Mouse (Mus musculus): Measurements from ENCODE around the gene Glod4. TPM values are rescaled to one million over a fixed set of nuclear protein-coding genes. Genes with fewer than 3 reads are reported as not detected.

Glod4 gene
- total RNA-seq, 4 experiments from 2014 or later, result 22.0 to 24.5 (median 22.7) TPM

DNA sequence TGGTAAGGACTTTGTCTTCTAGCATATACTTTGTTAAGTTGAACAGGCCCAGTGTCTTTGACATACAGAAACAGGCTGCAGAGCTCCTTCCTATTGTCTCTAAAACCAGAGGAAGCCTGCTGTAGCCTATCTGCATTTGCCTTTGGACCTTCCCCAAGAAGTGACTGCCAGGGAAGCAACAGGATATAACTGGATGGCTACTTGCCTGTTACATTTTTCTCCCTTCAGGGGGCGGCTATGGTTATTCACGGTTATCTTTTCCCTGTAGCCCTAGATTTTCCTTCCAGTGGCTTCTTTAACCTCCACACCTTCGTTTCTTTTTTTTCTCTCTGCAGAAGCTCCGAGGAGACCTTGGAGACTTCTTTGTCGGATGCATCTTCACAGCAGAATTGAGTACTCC, 36.7 kb downstream of the Glod4 start:
- no peak for DNase-seq (ENCODE audit: low spot score in 2 of 2)

DNA sequence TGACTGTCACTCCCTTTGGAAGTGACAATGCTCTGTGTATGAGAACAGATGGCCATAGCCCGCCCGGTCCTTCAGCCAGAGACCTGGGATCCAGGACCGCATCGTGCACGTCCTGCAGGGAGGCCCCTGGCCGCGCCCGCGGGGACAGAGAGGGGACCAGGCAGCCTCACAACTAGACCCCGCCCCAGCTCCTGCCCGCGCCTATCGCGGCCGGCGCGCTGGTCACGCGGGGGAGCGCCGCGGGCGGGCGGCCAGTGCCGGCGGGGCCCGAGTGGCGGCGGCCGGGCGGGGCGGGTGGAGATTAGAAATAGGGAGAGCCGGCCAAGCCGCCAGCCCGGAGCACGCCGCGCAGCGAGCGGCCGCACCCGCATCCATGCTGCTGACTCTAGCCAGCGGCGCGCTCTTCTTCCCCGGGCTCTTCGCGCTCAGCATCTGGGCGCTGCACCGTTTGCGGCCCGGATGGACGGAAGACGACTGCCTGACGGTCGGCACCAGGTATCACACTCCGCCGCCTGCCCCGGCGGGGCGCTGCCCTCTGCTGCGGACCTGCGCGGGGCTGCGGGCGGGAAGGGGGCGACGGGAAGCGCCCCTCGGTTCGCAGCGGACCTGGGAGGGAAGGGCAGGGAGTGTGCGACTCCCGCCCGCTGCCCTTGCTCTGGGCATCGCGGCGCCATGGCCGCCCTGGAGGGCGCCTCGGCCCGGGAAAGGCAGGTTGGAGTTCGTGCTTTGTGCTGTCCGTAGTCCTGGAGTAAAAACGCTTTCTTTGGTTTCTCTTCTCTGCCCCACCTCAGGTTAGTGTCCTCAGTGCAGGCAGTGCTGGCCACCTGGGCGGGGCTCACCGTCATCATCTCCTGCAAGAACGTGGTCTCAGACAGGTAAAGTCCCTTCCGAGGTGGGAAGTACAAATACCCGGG, 41.5 kb downstream of the Glod4 start:
- DNase-seq (ENCODE audit: low spot score in 2 of 2), result peak; percentile 84 to 86

DNA sequence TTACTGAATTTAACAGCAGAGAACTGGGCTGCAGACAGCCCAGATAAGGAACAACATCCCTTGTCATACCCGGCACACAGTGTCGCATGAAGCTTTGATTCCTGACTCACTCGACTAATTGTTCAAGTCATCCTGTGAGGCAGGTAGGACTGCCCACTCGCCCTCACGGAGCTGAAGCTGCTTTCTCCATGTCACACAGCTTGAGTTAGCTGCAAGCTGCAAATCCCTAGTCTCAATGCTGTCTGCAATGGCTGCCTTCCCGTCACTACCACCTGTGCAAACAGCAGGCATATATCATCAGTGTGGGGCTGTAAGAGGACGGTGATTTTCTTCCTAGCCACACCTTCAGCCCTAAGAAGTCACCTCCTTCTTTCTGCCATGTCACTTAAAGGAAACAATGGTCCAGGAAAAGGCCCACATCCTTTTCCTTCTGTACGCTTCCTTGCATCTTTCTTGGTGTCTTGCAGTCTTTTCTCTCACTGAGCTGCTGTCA, 46.5 kb downstream of the Glod4 start:
- no peak for DNase-seq (ENCODE audit: low spot score in 2 of 2)

DNA sequence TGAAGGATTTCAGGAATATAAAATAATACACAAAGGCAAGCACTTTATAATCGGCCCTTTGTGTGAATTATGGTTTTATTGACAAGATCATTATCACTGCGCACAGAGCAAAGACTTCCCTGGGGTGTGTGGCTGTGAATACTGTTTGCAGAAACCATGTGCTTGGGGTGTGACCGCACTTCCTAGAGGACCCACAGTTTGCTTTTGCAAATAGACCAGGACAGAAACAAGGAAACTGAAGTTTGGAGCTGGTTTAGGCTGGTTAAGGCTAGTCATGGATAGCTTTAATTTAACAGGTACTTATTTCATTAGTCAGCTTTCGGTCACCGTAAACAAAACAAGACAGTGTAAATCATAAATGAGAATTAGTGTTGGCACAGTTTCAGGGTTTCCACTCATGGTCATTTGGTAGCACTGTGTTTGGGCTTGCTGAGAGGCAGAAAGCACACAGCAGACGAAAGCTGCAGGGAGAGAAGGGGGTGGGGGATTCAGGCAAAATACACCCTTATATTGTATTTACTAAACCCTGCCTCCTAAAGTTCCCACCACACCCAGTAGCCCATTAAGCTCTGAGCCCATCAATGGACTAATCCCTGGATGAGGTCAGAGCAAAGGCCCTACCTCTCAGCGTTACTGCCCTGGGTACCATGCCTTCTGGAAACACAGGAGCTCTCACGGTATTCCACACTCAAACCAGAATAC, 47.1 kb downstream of the Glod4 start:
- no peak for DNase-seq (ENCODE audit: low spot score in 2 of 2)

DNA sequence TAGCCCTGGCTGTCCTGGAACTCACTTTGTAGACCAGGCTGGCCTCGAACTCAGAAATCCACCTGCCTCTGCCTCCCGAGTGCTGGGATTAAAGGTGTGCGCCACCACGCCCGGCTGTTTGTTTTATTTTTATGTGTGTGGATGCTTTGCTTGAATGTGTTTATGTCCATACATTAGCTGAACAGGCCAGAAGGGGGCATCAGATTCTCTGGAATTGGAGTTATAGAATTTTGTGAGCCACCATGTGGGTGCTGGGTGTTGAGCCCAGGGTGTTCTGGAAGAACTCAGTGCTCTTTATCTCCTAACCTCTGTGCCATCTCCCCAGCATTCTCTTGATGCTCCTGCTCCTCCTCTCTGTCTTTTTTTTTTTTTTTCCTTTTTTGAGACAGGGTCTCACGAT, 56.6 kb downstream of the Glod4 start:
- no peak for DNase-seq (ENCODE audit: low spot score in 2 of 2)

DNA sequence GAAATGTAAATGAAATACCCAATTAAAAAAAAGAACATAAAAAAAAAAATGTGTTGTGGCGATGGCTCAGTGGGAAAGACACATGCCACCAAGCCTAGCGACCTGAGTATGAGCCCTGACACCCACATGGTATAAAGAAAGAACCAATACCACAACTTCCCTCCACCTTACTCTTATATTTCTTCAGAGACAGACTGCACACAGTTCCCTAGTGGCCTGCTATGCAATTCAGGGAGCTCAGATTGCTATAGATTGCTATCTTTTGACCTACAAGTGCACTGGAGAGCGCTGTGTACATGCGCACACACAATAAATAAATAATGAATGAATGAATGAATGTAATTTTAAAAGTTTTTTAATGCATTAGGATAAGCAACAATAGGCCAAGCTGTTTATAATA, 59.8 kb downstream of the Glod4 start:
- DNase-seq (ENCODE audit: low spot score in 2 of 2), result no peak

DNA sequence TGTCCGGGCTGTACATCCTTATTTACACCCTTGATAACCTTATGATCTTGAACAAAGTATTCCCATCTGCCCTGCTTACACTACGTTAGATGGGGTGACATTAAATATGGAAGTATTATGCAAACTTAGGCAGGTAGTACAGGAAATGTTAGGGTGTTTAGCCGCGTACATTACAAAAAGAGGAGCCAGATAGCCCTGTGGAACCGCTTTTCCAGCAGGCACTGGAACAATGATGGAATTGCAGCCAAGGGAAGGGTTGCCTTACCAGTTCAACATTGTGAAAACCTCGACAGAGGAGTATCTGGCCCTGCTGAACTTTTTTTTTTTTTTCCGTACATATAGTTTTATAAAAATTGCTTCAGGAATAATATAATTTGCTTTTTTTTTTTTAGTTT, 63.4 kb downstream of the Glod4 start:
- no peak for DNase-seq (ENCODE audit: low spot score in 2 of 2)

DNA sequence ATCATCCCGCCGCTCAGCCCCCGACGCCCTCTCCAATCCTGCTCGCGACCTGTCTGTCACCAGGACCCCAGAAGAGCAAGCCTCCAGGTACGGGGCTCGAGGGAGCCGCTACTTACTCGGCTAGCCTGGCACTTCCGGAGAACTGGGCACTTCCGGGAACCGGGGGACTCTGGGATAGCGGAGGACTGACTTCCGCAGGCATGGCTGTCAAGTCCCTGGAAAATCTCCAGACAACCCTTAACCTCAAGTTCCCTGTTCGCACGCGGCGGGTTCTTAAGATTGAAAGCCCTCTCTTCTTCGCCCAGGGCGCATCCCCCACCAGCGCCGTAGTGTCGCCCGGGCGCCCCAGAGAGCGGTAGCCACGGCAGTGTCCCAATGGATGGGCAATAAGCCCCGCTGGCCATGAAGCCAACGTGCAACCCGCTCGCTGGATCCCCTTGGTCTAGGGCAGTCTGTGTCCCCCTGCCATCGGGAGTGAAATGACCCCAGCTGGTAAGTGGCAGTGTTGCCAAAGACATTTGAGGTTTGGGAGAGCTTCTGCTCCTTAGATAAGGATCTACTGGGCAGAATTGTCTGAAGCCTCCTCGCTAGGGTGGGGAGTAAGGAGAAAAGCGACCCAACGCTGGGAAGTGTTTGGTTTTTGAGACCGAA, 63.9 kb downstream of the Glod4 start, which contains the start of the genes Vps53 and Fam57a:
Gene Vps53, minus strand, starts transcription at position 153 of the 651 bp plus-strand sequence.
Gene Fam57a, plus strand, starts transcription at position 177 of the 651 bp plus-strand sequence.
- peak; percentile 79 to 83 for DNase-seq (ENCODE audit: low spot score in 2 of 2)

DNA sequence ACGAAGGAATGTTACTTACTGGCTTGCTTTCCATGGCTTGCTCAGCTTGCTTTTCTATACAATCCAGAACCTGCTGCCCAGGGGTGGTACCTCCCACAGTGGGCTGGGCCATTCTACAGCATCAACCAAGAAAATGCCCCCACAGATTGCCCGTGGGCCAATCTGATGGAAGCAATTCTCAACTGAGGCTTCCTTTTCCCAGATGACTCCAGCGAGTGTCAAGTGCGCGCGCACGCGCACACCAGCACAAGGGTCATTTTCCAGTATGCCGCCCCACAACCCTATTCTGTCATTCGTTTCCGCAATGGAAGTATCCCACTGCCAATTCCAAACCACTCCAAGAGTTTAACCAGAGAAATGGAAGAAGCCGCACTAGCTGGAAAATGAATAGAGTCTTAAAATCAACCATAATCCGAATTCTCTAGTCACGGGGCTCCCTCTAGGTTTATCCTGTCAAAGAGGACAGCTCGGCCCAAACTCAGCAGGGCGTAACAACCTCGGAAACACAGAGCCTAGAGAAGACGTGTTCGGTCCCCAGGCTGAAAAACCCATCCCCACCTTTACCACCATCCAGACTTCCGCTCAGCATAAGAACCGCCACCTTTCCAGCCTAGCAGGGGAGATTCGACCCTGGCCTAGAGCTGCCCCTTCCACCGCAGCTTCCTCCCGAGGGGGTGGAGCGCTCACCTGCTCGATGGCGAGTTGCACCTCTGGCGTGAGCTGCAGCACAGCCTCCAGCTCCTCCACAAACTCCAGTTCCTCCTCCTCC, 64.6 kb downstream of the Glod4 start:
- DNase-seq (ENCODE audit: low spot score in 2 of 2), result peak in 1 of 2 experiments; percentile 8

DNA sequence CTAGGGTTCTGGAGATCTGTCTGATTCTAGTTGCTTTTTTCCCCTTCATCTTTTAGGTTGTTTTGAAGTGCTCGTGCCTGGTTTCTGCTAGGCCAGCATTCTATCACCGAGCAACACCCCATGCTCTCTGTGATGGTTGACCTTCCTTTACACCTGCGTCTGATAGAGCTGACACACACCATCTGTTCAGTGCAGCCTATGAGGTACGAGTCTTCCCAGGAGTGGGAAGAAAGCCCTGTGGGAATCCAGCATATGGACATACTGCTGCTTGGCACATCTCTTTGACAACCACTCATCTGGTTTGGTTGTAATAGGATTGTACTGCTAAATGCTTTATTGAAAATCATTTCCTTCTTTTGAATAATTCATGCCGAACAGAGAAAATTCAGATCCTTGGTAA, 73.3 kb downstream of the Glod4 start:
- no peak for DNase-seq (ENCODE audit: low spot score in 2 of 2)

DNA sequence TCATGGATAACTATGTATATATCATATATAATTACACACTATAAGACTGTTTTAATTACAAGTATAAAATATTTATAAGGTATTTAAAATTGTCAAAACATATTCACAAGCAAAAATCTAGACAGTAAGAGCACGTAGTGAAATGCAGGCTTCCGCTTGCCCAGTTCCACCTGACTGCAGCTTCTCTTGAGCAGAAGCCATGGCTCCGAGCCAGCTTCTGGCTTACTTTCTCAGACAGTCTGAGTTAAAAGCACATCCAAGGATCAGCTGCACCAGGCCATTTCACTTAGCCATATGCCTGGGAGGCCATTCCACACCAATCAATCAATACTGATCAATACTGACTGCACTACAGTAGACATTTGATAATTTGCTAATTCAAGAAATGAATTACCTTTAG, 74.5 kb downstream of the Glod4 start:
- no peak for DNase-seq (ENCODE audit: low spot score in 2 of 2)

DNA sequence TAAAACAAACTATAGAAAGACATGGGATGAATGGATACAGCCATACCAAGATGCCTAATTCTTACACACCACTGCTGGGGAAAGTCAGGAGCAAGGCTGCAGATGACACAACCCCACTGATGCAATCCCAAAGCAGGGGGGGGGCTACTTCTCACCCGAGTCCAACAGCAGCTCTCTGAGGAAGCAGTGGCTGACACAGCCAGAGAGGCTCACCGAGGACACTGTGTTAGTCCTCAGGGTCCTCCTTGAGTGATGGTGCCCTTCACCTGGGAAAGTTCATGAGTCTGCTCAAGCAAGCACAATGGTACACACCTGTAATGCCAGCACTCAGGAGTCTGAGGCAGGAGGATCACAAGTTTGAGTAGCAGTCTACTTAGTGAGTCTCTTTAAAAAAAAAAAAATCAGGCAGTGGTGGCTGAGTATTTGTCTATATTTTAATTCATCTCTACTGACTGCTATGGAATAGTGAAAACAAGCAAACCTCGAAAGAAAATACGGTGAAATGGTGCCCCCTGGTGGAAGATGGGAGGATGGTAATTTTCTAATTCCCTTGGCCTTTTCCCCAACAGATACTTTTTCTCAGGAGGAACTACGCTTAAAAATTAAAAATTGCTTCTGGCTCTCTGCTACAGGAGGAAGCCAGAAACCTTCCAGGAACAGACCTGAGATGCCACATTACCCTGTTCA, 76.3 kb downstream of the Glod4 start:
- peak; percentile 20 to 23 for DNase-seq (ENCODE audit: low spot score in 2 of 2)

DNA sequence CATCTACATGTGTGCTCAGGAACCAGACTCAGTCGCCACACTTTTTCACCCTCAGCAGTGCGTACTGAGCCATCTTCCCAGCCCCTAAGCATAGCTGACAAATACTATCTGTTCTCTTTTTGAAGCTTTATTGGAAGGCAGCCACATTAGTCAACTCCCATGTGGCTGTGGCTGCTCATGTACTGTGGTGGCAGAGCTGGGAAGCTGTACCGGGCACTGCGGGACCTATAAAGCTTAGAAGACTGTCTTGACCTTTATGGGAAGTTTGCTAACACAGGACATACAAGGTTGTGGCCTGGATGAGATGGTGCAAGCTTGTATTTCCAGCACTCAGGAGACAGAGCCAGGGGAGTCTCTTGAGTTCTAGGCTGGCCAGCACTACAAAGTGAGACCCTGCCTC, 76.9 kb downstream of the Glod4 start:
- DNase-seq (ENCODE audit: low spot score in 2 of 2), result no peak

DNA sequence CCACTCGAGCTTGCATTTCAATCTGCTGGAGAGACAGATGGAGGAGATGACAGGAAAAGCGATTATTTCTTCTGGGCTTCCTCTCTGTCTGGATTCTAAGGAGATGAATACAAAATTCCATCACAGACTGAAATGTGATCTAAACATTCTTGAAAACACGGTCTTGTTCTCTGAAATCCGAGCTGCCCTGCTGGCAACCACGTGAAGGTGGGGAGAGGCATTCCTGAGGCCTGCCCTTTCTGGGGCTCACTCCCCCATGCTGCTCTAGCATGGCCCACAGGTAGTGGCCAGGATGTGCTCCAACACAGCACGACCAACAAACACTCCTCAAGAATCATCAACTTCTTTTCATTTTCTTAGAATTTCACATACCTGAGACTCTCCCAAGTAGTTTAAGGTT, 83.3 kb downstream of the Glod4 start:
- no peak for DNase-seq (ENCODE audit: low spot score in 2 of 2)

DNA sequence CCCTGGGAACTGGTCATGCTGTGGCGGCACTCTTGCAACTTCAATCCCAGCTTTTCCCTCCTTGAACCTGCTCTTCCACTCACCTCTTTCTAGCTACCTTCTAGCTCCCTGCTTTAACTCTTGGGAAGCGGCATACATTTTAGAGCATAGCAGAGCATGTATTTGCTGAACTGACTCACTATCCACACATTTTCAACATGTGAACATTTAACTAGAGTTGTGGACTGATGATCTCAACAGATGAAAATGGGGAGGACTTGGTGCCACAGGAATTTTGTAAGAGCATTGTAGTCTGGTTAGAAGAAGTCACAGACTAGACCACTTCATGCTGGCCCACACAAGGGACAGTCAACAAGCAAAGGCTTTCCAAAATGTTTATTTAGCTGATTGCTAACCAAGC, 85.2 kb downstream of the Glod4 start:
- DNase-seq (ENCODE audit: low spot score in 2 of 2), result no peak

DNA sequence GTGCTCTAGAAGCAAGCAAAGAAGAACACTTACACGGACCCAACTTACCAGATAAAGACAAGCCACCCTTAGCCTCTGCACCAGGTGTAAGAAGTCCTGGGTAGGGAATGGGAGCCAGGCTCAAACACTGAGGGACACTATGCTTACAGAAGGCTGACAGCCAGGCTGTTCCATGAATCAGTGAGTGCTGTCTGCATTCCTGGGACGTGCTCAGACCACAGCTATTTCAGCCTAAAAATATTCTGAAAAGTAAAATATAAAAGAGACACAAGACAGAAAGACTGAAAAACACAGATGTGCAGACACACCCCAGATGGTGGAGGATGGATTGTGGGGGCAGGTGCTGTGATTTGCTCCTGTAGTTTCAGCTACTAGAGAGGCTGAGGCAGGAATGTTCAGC, 88.7 kb downstream of the Glod4 start:
- no peak for DNase-seq (ENCODE audit: low spot score in 2 of 2)

DNA sequence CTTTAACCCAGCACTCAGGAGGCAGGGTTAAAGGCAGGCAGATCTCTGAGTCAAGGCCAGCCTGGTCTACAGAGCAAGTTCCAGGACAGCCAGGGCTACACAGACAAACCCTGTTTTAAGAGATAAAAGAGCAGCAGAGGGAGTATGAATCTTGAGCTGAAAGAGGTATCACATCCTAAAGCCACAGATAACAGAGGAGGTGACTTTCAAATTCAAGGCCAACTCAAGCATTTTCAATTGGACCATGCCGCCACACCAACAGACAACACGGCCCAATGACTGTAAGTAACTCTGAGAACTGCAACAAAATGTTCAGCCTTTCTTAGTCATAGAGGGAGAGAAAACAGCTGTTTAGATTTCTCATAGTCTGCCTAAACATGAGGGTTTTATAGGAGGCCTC, 89.3 kb downstream of the Glod4 start:
- no peak for DNase-seq (ENCODE audit: low spot score in 2 of 2)

DNA sequence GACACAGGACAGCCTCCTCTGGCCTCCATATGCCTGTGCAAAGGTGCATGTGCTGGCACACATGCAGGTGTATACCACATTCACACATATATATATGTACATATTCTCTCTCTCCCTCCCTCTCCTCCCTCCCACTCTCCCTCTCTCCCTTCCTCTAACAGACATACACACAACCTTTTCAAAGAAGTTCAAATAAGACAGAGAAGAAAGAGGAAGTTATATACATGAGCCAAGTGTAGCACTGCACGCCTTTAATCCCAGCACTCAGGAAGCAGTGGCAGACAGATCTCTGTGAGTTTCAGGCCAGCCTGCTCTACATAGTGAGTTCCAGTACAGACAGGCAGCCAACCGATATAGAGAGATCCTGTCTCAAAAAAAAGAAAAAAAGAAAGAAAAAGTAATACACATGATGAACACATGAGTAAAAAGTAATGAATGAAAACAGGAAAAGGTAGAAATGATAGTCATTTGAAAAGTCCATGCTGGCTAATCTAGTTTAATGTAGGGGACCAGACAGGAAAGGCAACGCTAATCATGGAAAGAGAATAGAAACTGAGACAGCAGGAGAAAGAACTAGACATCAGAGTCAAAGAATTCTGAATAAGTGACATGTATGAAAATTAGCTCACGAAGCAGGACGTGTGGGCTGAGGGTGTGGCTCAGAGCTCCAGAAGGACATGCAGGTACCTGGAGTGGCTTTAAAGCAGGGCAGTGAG, 90.1 kb downstream of the Glod4 start:
- DNase-seq (ENCODE audit: low spot score in 2 of 2), result no peak

DNA sequence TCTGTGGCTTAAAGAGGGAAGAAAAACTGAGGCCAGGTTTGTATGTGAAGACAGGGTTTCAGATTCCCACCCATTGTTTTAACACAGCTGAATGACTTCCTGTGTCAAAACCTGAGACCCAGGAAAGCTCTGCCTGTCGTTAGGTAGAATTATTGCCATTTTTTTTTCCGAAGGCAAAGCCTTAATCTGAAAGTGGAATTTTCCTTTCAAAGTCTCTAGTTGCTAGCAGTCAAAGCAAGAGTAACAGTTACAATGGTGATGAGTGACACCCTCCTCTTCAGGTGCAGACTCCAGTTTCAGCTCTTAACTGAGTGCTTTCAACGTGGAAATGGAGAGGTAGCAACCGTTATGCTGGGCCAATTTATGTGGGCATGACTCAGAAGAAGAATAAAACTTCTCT, 92.5 kb downstream of the Glod4 start:
- no peak for DNase-seq (ENCODE audit: low spot score in 2 of 2)
